Mouse (Mus musculus): ENCODE data around the gene Agfg2. TPM values are rescaled to one million over a fixed set of nuclear protein-coding genes. Genes with fewer than 3 reads are reported as not detected.

The Agfg2 gene
- polyA plus RNA-seq, 1 experiment: 108 TPM

DNA sequence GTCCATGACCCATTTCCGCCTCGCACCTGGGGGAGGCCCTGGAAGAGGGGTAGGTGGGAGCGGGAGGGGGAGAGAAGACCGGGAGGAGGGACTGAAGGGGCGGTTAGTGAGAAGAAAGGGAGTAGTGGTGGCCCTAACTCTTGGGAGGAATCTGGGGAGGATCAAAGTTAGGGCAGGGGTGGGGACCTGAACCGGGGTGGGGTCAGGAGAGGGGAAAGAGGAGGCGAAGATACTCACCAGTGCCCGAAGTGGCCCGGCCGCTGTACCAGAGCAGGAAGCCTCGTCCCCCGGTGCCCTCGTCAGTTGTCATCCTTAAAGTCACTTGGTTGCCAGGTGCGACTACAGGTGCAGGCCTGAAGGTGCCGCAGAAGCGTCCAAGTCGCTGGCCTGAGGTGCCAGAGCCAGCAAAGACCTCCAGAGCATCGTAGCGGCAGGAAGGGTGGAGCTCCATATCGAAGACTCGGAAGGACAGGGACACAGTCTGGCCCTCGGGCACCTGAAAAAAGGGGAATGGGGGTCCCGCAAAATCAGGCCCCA, 75.8 kb downstream of the Agfg2 start:
- no peak for TF ChIP-seq GATA1 (IDR thresholded peaks at IDR 0.05; ENCODE audit: low read length)

DNA sequence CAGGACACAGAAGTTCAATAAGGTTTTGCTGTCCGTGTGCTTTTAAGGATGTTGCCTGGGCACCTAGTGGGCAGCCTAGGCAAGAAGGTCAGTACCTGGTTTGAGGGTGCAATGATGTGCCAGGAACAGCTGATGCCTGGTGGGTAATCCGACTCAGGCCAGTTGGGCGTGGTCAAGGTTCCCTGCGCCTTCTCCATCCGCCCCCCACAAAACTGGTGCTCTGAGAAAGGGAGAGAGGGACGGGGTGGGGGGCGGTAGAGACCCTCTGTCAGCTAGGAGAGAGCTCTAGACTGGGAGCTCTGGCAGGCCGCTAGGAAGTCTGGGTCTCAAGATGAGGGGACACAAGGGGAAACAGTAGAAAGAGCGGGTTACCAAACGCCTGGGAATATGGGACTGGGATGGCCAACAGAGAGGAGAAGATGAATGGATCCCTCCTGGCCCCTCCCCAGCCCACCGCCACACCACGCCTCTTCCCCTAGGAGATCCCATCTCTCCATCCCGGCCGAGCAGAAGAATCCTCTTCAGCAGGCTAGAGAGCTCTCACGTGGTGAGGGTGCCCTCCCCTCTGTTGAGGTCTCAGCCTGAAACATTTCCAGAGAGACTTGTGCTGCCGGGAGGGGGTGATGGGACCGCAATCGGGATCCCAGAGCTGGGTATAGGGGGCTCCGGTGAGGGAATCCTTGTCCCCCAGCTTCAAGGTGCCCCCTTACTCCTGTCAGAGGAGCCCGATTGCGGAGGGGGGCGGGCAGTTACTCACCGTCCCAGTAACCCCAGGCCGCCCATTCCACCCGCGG, 76.5 kb downstream of the Agfg2 start:
- no peak for TF ChIP-seq GATA1 (IDR thresholded peaks at IDR 0.05; ENCODE audit: low read length)

DNA sequence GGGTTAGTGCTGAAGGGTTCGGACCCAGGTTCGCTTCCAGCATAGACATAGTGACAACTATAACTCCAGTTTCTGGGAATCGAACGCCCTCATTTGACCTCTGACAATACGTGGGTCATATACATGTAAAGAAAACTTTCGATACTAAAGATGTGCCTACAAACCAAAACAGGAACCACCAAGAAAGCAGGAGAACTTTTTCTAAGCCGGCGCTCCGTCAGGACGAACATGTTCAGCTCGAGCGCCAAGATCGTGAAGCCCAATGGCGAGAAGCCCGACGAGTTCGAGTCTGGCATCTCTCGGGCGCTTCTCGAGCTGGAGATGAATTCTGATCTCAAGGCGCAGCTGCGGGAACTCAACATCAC, 83.2 kb downstream of the Agfg2 start:
- no peak for TF ChIP-seq GATA1 (IDR thresholded peaks at IDR 0.05; ENCODE audit: low read length)

DNA sequence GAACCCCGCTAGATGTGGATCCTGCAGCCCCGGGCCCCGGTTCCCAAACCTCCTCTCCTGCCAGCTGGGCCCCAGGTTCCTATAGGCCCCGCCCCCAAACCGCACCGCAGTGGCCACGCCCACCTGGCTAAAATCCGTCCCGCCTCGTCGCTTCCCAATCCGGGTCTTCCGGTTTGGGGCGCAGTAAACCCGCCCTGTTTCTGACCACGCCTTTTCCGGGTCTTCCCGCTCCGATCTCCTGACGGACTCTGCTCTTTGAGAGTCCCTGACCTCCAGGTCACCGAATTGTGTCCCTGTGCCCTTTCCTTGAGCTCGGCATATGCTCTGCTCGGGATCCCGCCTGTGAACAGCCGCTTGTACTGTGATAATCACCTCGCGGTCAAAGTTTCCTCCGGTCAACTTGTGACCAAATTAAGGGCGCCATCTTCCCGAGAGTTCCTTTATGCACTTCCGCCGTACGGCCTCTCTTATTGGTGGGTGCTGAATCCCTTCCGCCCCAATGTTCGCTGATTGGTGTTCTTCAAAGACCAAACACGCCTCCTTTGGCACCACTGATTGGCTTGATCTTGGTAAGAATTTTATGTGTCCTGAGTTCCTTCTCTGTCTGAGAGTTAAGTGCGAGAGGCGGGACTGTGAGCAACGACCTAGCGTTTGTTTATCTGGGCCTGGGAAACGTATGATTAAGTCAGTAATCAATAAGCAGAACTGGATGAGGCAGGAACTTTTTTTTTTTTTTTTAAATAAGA, 83.7 kb downstream of the Agfg2 start, which contains the start of gene Mospd3:
Gene Mospd3 (minus strand): TSS at position 440 of the 746 bp plus-strand sequence.
- no peak for TF ChIP-seq GATA1 (IDR thresholded peaks at IDR 0.05; ENCODE audit: low read length)

Other genes with a start within 250 kb of the Agfg2 start
- gene Zan, start 207.7 kb downstream of the Agfg2 start, polyA plus RNA-seq (2012): not detected in 2 replicates
- gene Pop7, start 182.2 kb downstream of the Agfg2 start, polyA plus RNA-seq (2012): 63.3 and 81.3 TPM in 2 replicates
- gene Gigyf1, start 166.2 kb downstream of the Agfg2 start, polyA plus RNA-seq (2012): 40.9 and 54.1 TPM in 2 replicates
- not detected in 2 replicates for gene Epo, start 151.5 kb downstream of the Agfg2 start, polyA plus RNA-seq (2012)
- gene Gnb2, start 151.2 kb downstream of the Agfg2 start, polyA plus RNA-seq (2012): 425 and 439 TPM in 2 replicates
- not detected in 2 replicates for gene Actl6b, start 131.2 kb downstream of the Agfg2 start, polyA plus RNA-seq (2012)
- gene Tfr2, start 114.9 kb downstream of the Agfg2 start, polyA plus RNA-seq (2012): 80.4 and 98.8 TPM in 2 replicates
- gene Mospd3, start 83.7 kb downstream of the Agfg2 start, polyA plus RNA-seq (2012): 308 and 395 TPM in 2 replicates
- gene Pcolce, start 70.9 kb downstream of the Agfg2 start, polyA plus RNA-seq (2012): 0.11 and 0.23 TPM in 2 replicates
- 0.05 TPM in 1 of 2 replicates, not detected in the other for gene Fbxo24, start 55.7 kb downstream of the Agfg2 start, polyA plus RNA-seq (2012)
- 176 and 198 TPM in 2 replicates for gene Lrch4, start 55.6 kb downstream of the Agfg2 start, polyA plus RNA-seq (2012)
- 8.9 and 10.7 TPM in 2 replicates for gene Gm20605, start 55.6 kb downstream of the Agfg2 start, polyA plus RNA-seq (2012)
- 28.9 and 39.0 TPM in 2 replicates for gene Sap25, start 43.4 kb downstream of the Agfg2 start, polyA plus RNA-seq (2012)
- 0.04 TPM in 2 replicates for gene Irs3, start 39.0 kb downstream of the Agfg2 start, polyA plus RNA-seq (2012)
- 0.76 and 1.4 TPM in 2 replicates for gene Nyap1, start 56.9 kb upstream of the Agfg2 start, polyA plus RNA-seq (2012)
- 440 and 451 TPM in 2 replicates for gene Tsc22d4, start 61.0 kb upstream of the Agfg2 start, polyA plus RNA-seq (2012)
- gene Ppp1r35, start 94.1 kb upstream of the Agfg2 start, polyA plus RNA-seq (2012): 111 and 138 TPM in 2 replicates
- 154 and 190 TPM in 2 replicates for gene Mepce, start 102.9 kb upstream of the Agfg2 start, polyA plus RNA-seq (2012)
- 0.21 and 0.46 TPM in 2 replicates for gene Zcwpw1, start 103.1 kb upstream of the Agfg2 start, polyA plus RNA-seq (2012)
- gene Pilra, start 151.6 kb upstream of the Agfg2 start, polyA plus RNA-seq (2012): not detected in 2 replicates
- gene Pilrb1, start 173.4 kb upstream of the Agfg2 start, polyA plus RNA-seq (2012): not detected in 2 replicates
- gene Pilrb2, start 187.1 kb upstream of the Agfg2 start, polyA plus RNA-seq (2012): 0.26 TPM in 1 of 2 replicates, not detected in the other
- gene Cyp3a13, start 236.9 kb upstream of the Agfg2 start, polyA plus RNA-seq (2012): not detected in 2 replicates

All from G1E-ER4 (cell line).